Mouse (Mus musculus): ENCODE results near the gene Pdpk1.

- TF ChIP-seq MAFK (IDR thresholded peaks at IDR 0.05; ENCODE audit: insufficient read depth, low read depth, low read length) (no peak), ZC3H11A (IDR thresholded peaks at IDR 0.05; ENCODE audit: borderline replicate concordance, low read depth, low read length) (no peak)
These were observed 113.8 kb downstream of the Pdpk1 start for GRCm38 (mm10) chr17:24036954-24037353.

Measured in ES-E14 (cell line).